Mouse (Mus musculus): Measurements from ENCODE around the gene F7.

Gene F7

DNA sequence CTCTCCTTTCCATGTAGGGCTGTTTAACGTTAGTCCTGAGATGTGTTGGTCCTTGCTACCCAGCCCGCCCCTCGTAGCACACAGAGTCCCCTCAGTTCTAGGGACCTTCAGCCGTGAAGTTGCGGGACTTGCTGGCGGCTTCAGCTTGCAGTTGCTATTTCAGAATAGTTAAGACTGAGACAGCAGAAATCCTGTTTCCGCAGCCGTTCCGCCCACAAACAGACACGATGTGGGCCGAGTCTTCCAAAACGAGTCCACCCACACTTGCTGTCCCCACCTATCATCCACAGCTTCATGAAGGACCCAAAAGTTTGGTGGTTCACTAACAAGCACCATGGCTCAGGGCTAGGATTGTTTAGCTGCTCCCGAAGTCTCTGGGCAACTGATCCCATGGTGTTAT lies 40.6 kb upstream of the F7 start:
- Histone ChIP-seq H3K9me3 (ENCODE audit: low read length) (no peaks in the 10 kb centered on the region; the same call in 1 of the 2 replicates), H3K4me3 (replicated peaks; ENCODE audit: low read length) (peak overlapping the region; percentile 51), H3K27me3 (ENCODE audit: insufficient read depth, low read length) (no peaks in the 10 kb centered on the region), H3K4me1 (replicated peaks; ENCODE audit: low read depth, low read length) (peaks cover 20% of the 10 kb centered on the region), H3K36me3 (ENCODE audit: insufficient read depth, low read length) (no peaks in the 10 kb centered on the region; the same call in 1 of the 2 replicates)
- TF ChIP-seq NANOG (IDR thresholded peaks at IDR 0.05; ENCODE audit: borderline replicate concordance, low read length): no peak
- no peak for TF ChIP-seq POU5F1 (IDR thresholded peaks at IDR 0.05; ENCODE audit: borderline replicate concordance, low read length)
- no peak for TF ChIP-seq CTCF (conservative IDR thresholded peaks at IDR 0.05; ENCODE audit: low read length)

GRCm38 (mm10) chr8:12987571-12987970 lies 38.3 kb upstream of the F7 start:
- Histone ChIP-seq H3K36me3 (ENCODE audit: insufficient read depth, low read length) (no peaks in the 10 kb centered on the region), H3K4me1 (replicated peaks; ENCODE audit: low read depth, low read length) (peaks cover 35% of the 10 kb centered on the region), H3K4me3 (replicated peaks; ENCODE audit: low read length) (no peak overlapping the region), H3K27me3 (ENCODE audit: insufficient read depth, low read length) (no peaks in the 10 kb centered on the region), H3K9me3 (ENCODE audit: low read length) (no peaks in the 10 kb centered on the region)
- TF ChIP-seq NANOG (IDR thresholded peaks at IDR 0.05; ENCODE audit: borderline replicate concordance, low read length) (no peak), CTCF (conservative IDR thresholded peaks at IDR 0.05; ENCODE audit: low read length) (no peak), POU5F1 (IDR thresholded peaks at IDR 0.05; ENCODE audit: borderline replicate concordance, low read length) (no peak)

DNA sequence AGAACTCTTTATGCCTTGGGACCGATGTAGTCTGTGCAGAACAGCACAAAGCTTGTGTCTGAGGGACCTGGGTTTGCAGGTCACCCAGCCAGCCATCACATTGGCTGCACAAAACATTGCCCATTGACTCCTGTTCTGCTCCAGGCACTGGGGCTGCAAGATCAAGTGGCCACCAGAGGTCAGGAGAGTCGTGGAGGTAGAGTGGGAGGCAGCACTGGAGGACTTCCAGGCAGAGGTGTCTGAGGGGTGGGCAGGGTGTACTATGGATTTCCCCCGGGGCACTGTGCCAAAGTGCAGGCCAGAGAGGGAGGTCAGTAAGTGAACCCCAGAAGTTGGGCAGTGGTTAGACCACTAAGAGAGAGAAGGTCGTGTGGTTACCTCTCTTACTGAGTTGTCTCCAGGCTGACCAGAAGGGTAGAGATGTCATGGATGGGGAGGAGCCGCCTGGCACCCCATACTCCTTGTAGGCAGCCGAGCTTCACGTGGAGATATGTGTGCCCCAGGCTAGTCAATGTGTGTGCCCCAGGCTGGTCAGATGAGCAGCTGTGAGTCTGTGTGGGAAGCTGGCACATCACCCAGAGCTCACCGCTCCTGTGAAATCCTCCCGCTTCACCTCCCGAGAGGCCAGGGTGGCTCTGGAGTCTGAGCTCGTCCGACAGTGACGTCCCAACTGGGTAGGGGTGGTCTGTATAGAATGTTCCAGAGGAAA lies 37.0 kb upstream of the F7 start:
- Histone ChIP-seq H3K27me3 (ENCODE audit: insufficient read depth, low read length) (no peaks in the 10 kb centered on the region), H3K36me3 (ENCODE audit: insufficient read depth, low read length) (peaks cover 6% of the 10 kb centered on the region; the same call in 1 of the 2 replicates), H3K9me3 (ENCODE audit: low read length) (no peaks in the 10 kb centered on the region), H3K4me1 (replicated peaks; ENCODE audit: low read depth, low read length) (peaks cover 37% of the 10 kb centered on the region), H3K4me3 (replicated peaks; ENCODE audit: low read length) (no peak overlapping the region)
- TF ChIP-seq CTCF (conservative IDR thresholded peaks at IDR 0.05; ENCODE audit: low read length) (peak; percentile 20; the same call in 1 of the 2 replicates), POU5F1 (IDR thresholded peaks at IDR 0.05; ENCODE audit: borderline replicate concordance, low read length) (no peak)

- TF ChIP-seq NANOG (IDR thresholded peaks at IDR 0.05; ENCODE audit: borderline replicate concordance, low read length) (no peak), POU5F1 (IDR thresholded peaks at IDR 0.05; ENCODE audit: borderline replicate concordance, low read length) (no peak), CTCF (conservative IDR thresholded peaks at IDR 0.05; ENCODE audit: low read length) (no peak)
- no peak overlapping the region for H3K4me3 ChIP-seq (replicated peaks; ENCODE audit: low read length)
- H3K27me3 ChIP-seq (ENCODE audit: insufficient read depth, low read length): no peaks in the 10 kb centered on the region
- peaks cover 21% of the 10 kb centered on the region for H3K4me1 ChIP-seq (replicated peaks; ENCODE audit: low read depth, low read length)
- no peaks in the 10 kb centered on the region for H3K9me3 ChIP-seq (ENCODE audit: low read length)
- H3K36me3 ChIP-seq (ENCODE audit: insufficient read depth, low read length): peaks cover 12% of the 10 kb centered on the region; the same call in 1 of the 2 replicates
Observed at GRCm38 (mm10) chr8:12991411-12991810, 34.4 kb upstream of the F7 start.

GRCm38 (mm10) chr8:12994468-12994867 lies 31.4 kb upstream of the F7 start:
- no peaks in the 10 kb centered on the region for H3K27me3 ChIP-seq (ENCODE audit: insufficient read depth, low read length)
- no peak for TF ChIP-seq POU5F1 (IDR thresholded peaks at IDR 0.05; ENCODE audit: borderline replicate concordance, low read length)
- TF ChIP-seq CTCF (conservative IDR thresholded peaks at IDR 0.05; ENCODE audit: low read length): no peak
- TF ChIP-seq NANOG (IDR thresholded peaks at IDR 0.05; ENCODE audit: borderline replicate concordance, low read length): no peak
- H3K9me3 ChIP-seq (ENCODE audit: low read length): no peaks in the 10 kb centered on the region
- H3K36me3 ChIP-seq (ENCODE audit: insufficient read depth, low read length): peaks cover 31% of the 10 kb centered on the region
- H3K4me3 ChIP-seq (replicated peaks; ENCODE audit: low read length): no peak overlapping the region
- H3K4me1 ChIP-seq (replicated peaks; ENCODE audit: low read depth, low read length): peaks cover 17% of the 10 kb centered on the region

- no peaks in the 10 kb centered on the region for H3K9me3 ChIP-seq (ENCODE audit: low read length)
- H3K27me3 ChIP-seq (ENCODE audit: insufficient read depth, low read length): no peaks in the 10 kb centered on the region
- peaks cover 36% of the 10 kb centered on the region for H3K36me3 ChIP-seq (ENCODE audit: insufficient read depth, low read length)
- peaks cover 17% of the 10 kb centered on the region for H3K4me1 ChIP-seq (replicated peaks; ENCODE audit: low read depth, low read length)
- no peak for TF ChIP-seq POU5F1 (IDR thresholded peaks at IDR 0.05; ENCODE audit: borderline replicate concordance, low read length)
- TF ChIP-seq CTCF (conservative IDR thresholded peaks at IDR 0.05; ENCODE audit: low read length): no peak
- TF ChIP-seq NANOG (IDR thresholded peaks at IDR 0.05; ENCODE audit: borderline replicate concordance, low read length): no peak
- H3K4me3 ChIP-seq (replicated peaks; ENCODE audit: low read length): no peak overlapping the region
Observed at GRCm38 (mm10) chr8:12995481-12995880, 30.4 kb upstream of the F7 start.

DNA sequence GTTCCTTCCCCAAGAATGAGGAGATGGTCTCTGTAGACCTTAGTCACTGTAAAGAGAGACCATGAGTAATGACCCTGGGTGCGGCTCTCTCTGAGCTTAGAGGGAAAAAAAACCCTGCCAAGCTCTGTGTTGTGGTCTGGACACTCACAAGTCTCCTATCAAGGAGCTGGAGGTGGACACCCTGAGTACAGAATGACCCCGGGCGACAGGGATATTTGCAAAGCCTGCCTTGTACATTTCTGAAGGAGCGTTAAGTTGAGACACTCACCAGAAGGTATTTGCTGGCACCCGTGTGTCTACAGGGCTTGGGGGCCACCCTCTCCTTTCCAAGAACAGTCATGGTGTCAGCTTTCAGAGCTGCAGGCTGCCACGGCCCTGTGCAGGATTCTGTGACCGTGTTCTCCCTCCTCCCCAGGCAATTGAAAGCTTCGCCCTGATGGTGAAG lies 29.0 kb upstream of the F7 start:
- no peaks in the 10 kb centered on the region for H3K9me3 ChIP-seq (ENCODE audit: low read length)
- H3K4me3 ChIP-seq (replicated peaks; ENCODE audit: low read length): no peak overlapping the region
- H3K36me3 ChIP-seq (ENCODE audit: insufficient read depth, low read length): peaks cover 48% of the 10 kb centered on the region
- H3K27me3 ChIP-seq (ENCODE audit: insufficient read depth, low read length): no peaks in the 10 kb centered on the region
- peaks cover 20% of the 10 kb centered on the region for H3K4me1 ChIP-seq (replicated peaks; ENCODE audit: low read depth, low read length)
- TF ChIP-seq POU5F1 (IDR thresholded peaks at IDR 0.05; ENCODE audit: borderline replicate concordance, low read length): no peak
- no peak for TF ChIP-seq NANOG (IDR thresholded peaks at IDR 0.05; ENCODE audit: borderline replicate concordance, low read length)
- TF ChIP-seq CTCF (conservative IDR thresholded peaks at IDR 0.05; ENCODE audit: low read length): no peak

DNA sequence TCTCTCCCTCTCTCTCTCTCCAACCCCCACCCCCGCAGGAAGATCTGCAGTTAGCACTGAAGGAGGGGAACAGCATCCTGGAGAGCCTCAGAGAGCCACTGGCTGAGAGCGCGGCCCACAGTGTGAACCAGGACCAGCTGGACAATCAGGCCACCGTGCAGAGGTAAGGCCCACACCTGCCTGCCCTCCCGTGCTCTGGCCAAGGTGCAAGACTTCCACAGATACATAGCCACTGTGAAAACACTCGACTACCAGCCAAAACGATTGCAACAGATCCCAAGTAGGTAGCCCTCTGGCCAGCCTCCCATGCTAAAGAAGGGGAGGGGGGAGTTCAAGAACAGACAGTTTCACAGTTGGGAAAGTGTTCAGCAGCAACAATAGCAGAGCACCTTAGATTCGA lies 27.5 kb upstream of the F7 start:
- Histone ChIP-seq H3K4me1 (replicated peaks; ENCODE audit: low read depth, low read length) (peaks cover 13% of the 10 kb centered on the region; the same call in 1 of the 2 replicates), H3K27me3 (ENCODE audit: insufficient read depth, low read length) (no peaks in the 10 kb centered on the region), H3K9me3 (ENCODE audit: low read length) (no peaks in the 10 kb centered on the region), H3K36me3 (ENCODE audit: insufficient read depth, low read length) (peaks cover 62% of the 10 kb centered on the region), H3K4me3 (replicated peaks; ENCODE audit: low read length) (no peak overlapping the region)
- TF ChIP-seq CTCF (conservative IDR thresholded peaks at IDR 0.05; ENCODE audit: low read length) (no peak), POU5F1 (IDR thresholded peaks at IDR 0.05; ENCODE audit: borderline replicate concordance, low read length) (no peak), NANOG (IDR thresholded peaks at IDR 0.05; ENCODE audit: borderline replicate concordance, low read length) (no peak)

Data from E14TG2a.4 (cell line).